Mouse (Mus musculus): ENCODE measurements around the gene Cnot3. TPM values are rescaled to one million over a fixed set of nuclear protein-coding genes. Genes with fewer than 3 reads are reported as not detected.
"Not testable (repeated sequence)": the region's sequence is repeated elsewhere in the genome, so short reads cannot be mapped to it uniquely, and the experiment has no call there.

The Cnot3 gene
- polyA plus RNA-seq, 1 experiment from 2014 or later: 22.8 TPM

DNA sequence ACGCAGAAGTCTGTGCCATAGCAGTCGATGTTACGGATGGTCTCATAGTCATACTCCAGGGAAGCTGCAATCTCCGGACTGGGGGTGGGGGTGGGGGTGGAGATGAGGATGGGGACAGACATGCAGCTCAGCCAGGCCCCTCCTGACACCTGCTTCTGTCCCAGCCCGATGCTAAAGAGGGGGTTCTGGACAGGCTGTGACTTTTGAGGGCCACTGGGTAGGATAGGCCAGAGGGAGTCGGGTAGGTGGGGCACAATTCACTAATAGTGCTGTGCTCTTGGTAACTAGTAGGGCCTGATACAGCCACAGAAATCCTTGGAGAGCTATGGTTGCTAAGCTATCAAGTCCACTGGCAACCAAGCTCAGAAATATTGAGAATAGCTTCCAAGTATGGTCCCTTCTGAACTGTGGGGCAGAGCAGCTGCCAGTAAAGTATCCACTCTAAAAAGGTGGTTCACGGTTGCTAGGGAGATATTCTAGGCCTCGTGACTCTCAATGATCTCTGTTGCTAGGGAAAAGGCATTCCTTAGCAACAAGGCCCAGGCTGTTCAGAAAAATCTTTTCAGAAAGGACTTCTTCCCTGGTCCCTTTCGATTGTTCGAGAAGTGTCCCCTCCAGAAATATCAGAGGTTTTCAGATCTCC, 39.0 kb downstream of the Cnot3 start:
- no peak overlapping the region for H3K9ac ChIP-seq
- no peaks in the 10 kb centered on the region for H3K4me1 ChIP-seq (replicated peaks)
- DNase-seq (no peak), ATAC-seq (ENCODE audit: low read depth) (no peak)
- no peak overlapping the region for H3K4me3 ChIP-seq (replicated peaks)
- 78% methylated on average over 10 of the region's 10 CpGs for WGBS (ENCODE audit: insufficient replicate concordance)
- H3K4me2 ChIP-seq: no peak overlapping the region
- no peak overlapping the region for H3K27ac ChIP-seq
- H3K27me3 ChIP-seq: no peaks in the 10 kb centered on the region
- peaks cover 28% of the 10 kb centered on the region for H3K36me3 ChIP-seq
- no peaks in the 10 kb centered on the region for H3K9me3 ChIP-seq (replicated peaks)

- ATAC-seq (ENCODE audit: low read depth): no peak
- Histone ChIP-seq H3K4me2 (no peak overlapping the region), H3K27ac (no peak overlapping the region), H3K4me3 (replicated peaks) (no peak overlapping the region), H3K36me3 (peaks cover 28% of the 10 kb centered on the region), H3K9me3 (replicated peaks) (no peaks in the 10 kb centered on the region), H3K9ac (no peak overlapping the region), H3K27me3 (no peaks in the 10 kb centered on the region), H3K4me1 (replicated peaks) (no peaks in the 10 kb centered on the region)
- DNase-seq: no peak
- WGBS (ENCODE audit: insufficient replicate concordance): 79% methylated on average over 8 of the region's 8 CpGs
These were observed 39.6 kb downstream of the Cnot3 start for GRCm38 (mm10) chr7:3684698-3685097.

DNA sequence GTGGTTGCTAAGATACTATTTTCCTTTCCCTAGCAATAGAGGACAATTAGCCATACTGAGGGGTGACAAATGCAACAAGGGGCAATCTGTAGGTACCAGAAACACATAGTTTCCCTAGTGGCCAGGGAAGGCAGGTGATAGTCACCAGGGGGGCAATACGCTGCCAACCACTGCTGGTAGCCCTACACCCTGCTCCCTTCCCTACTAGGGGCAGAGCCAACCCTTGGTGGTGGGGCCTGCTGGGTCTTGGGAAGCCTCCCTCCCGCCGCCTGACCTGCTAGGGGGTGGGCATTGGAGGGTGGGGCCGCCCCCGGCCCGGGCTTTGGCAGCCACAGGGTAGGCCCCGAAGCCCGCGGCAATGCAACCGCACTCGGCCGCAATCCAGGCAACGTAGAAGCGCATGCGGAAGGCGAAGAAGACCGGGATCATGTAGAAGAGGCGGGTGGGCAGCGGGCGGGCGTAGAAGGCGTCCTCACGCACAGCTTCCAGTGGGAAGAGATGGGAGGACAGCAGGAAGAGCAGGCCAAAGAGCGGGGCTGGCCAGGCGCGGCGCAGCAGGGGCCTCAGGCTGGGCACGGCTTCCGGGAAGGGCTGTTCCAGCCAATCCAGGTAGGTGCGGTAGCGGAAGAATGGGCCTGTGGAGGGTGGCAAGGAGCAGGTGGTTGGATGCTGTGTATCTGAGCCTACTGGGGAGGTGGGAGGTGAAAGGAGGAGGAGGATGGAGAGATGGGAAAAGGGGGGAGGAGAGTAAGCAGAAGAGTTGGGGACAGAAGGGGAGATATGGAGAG, 40.5 kb downstream of the Cnot3 start:
- Histone ChIP-seq H3K9ac (no peak overlapping the region), H3K4me1 (replicated peaks) (no peaks in the 10 kb centered on the region), H3K36me3 (peaks cover 32% of the 10 kb centered on the region), H3K27me3 (no peaks in the 10 kb centered on the region), H3K27ac (no peak overlapping the region), H3K9me3 (replicated peaks) (no peaks in the 10 kb centered on the region), H3K4me2 (no peak overlapping the region), H3K4me3 (replicated peaks) (no peak overlapping the region)
- ATAC-seq (ENCODE audit: low read depth) (no peak), DNase-seq (no peak)
- 85% methylated on average over 31 of the region's 31 CpGs for whole genome bisulfite sequencing (ENCODE audit: insufficient replicate concordance)

DNA sequence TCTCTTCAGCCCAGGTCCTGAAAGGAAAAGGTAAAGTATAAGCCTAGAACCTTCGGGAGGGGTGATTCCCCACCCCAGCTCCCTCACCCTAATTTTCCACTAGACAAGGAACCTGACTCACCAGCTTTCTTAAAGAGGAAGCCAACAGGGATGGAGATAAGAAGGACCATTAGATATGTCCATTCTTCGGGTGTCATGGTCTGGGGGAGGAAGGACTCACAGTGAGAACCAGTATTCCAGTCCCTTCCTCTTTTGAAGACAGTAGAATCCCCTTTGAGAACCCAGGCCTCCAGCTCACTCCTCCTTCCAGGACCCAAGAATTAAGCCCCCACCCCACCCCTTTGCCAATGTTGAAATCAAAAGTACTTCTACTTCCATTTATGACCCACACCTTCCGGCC, 46.9 kb downstream of the Cnot3 start:
- DNase-seq: no peak
- 13% methylated on average over 3 of the region's 3 CpGs for WGBS (ENCODE audit: insufficient replicate concordance)
- no peaks in the 10 kb centered on the region for H3K9me3 ChIP-seq (replicated peaks)
- H3K9ac ChIP-seq: peak overlapping the region; percentile 83
- peaks cover 45% of the 10 kb centered on the region for H3K4me1 ChIP-seq (replicated peaks)
- H3K27me3 ChIP-seq: no peaks in the 10 kb centered on the region
- H3K4me3 ChIP-seq (replicated peaks): peak overlapping the region; percentile 76
- ATAC-seq (ENCODE audit: low read depth): no peak
- H3K4me2 ChIP-seq: peak overlapping the region; percentile 97
- H3K27ac ChIP-seq: no peak overlapping the region
- H3K36me3 ChIP-seq: peaks cover 19% of the 10 kb centered on the region; the same call in 1 of the 2 replicates

DNA sequence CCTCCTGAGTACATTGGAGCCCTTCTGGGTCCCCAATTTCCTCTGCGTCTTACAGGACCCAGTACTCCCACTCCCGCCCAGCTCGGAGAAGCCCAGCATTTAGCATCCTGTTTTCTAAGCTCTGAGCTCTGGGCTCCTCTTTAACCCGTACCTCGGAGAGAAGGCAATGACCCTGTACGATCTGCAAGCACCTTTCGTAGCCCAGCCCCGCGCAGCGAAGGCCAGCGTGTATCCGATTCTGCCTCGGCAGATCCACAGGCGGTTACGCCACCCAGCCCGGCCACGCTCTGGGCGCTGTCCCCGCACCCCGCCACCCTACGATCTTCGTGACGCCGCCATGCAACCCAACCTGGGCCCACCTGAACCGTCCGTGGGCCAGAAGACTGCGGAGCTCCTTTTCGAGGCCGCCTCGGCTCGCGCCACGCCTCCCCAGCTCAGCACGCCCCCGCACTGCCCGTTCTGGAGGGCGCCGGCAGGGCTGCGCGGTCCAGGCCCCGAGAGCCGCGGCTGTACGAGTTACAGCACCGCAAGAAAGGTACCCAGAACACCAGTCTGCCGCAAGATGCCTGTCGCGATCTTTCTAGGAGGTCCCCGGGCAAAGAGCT, 47.4 kb downstream of the Cnot3 start, which contains the start of gene Tsen34:
Tsen34 (plus strand) TSS at position 482 of the 605 bp plus-strand sequence.
- Histone ChIP-seq H3K36me3 (peaks cover 19% of the 10 kb centered on the region; the same call in 1 of the 2 replicates), H3K27me3 (no peaks in the 10 kb centered on the region), H3K27ac (peak within 1 kb of the TSS; percentile 89), H3K9ac (peak within 1 kb of the TSS; percentile 83), H3K4me3 (replicated peaks) (peak within 1 kb of the TSS; percentile 76), H3K9me3 (replicated peaks) (no peaks in the 10 kb centered on the region), H3K4me1 (replicated peaks) (peaks cover 45% of the 10 kb centered on the region), H3K4me2 (peak within 1 kb of the TSS; percentile 97)
- under 1% methylated on average over 49 of the region's 49 CpGs for WGBS (ENCODE audit: insufficient replicate concordance)
- no peak; the same call in 1 of the 2 replicates for ATAC-seq (ENCODE audit: low read depth)
- no peak for DNase-seq

GRCm38 (mm10) chr7:3692987-3693808, 48.1 kb downstream of the Cnot3 start, which contains the start of gene Mboat7:
TSS of gene Mboat7 (minus strand) at chr7:3693523.
- WGBS (ENCODE audit: insufficient replicate concordance): under 1% methylated on average over 55 of the region's 55 CpGs
- Histone ChIP-seq H3K27ac (peak within 1 kb of the TSS; percentile 89), H3K4me3 (replicated peaks) (peak within 1 kb of the TSS; percentile 76), H3K9me3 (replicated peaks) (no peaks in the 10 kb centered on the region), H3K9ac (peak within 1 kb of the TSS; percentile 83), H3K27me3 (no peaks in the 10 kb centered on the region), H3K36me3 (peaks cover 16% of the 10 kb centered on the region; the same call in 1 of the 2 replicates), H3K4me2 (peak within 1 kb of the TSS; percentile 97), H3K4me1 (replicated peaks) (peaks cover 45% of the 10 kb centered on the region)
- ATAC-seq (ENCODE audit: low read depth) (peak; percentile 82), DNase-seq (peak; percentile 93)

DNA sequence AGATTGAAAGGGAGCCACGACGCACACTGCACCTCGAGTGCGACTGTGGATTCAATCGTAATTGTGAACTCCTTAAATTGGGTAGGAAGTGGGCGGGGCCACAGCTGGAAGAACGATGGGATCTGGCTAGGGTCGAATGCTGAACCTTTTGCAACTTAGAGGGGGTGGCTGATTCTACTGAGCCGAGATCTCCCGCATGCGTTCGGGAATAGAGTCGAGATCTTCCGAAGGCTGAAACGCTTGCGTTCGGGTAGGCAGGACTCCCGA, 48.7 kb downstream of the Cnot3 start:
- H3K27ac ChIP-seq: peak overlapping the region; percentile 89
- peaks cover 17% of the 10 kb centered on the region for H3K36me3 ChIP-seq
- H3K4me3 ChIP-seq (replicated peaks): peak overlapping the region; percentile 76
- no peaks in the 10 kb centered on the region for H3K9me3 ChIP-seq (replicated peaks)
- peak overlapping the region; percentile 83 for H3K9ac ChIP-seq
- H3K4me2 ChIP-seq: peak overlapping the region; percentile 97
- no peaks in the 10 kb centered on the region for H3K27me3 ChIP-seq
- H3K4me1 ChIP-seq (replicated peaks): peaks cover 45% of the 10 kb centered on the region
- no peak for ATAC-seq (ENCODE audit: low read depth)
- WGBS (ENCODE audit: insufficient replicate concordance): under 1% methylated on average over 18 of the region's 18 CpGs
- no peak for DNase-seq

GRCm38 (mm10) chr7:3694076-3694948, 49.2 kb downstream of the Cnot3 start:
- H3K4me1 ChIP-seq (replicated peaks): peaks cover 45% of the 10 kb centered on the region
- no peaks in the 10 kb centered on the region for H3K9me3 ChIP-seq (replicated peaks)
- WGBS (ENCODE audit: insufficient replicate concordance): under 1% methylated on average over 54 of the region's 55 CpGs
- H3K4me2 ChIP-seq: peak overlapping the region; percentile 97
- H3K27me3 ChIP-seq: no peaks in the 10 kb centered on the region
- peak overlapping the region; percentile 89 for H3K27ac ChIP-seq
- H3K36me3 ChIP-seq: peaks cover 17% of the 10 kb centered on the region
- DNase-seq (peak; percentile 61), ATAC-seq (ENCODE audit: low read depth) (peak; percentile 37)
- peak overlapping the region; percentile 76 for H3K4me3 ChIP-seq (replicated peaks)
- peak overlapping the region; percentile 83 for H3K9ac ChIP-seq

DNA sequence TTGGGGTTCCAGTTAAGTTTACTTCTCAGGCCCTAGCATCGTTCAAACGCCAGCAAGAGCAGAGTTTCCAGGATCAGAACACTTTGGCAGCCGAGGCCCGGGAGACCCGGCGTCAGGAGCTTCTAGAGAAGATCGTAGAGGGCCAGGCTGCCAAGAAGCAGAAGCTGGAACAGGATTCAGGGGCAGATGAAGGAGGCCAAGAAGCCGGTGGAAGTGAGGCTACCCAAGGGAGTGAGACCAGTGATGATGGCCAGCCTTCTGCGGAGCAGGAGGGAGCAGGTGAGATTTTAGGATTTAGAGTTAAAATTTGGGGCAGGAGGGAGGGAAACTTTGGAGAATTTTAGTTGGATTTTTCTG, 49.9 kb downstream of the Cnot3 start:
- not testable (repeated sequence) for H3K27ac ChIP-seq; DNase-seq; H3K9me3 ChIP-seq (replicated peaks); ATAC-seq (ENCODE audit: low read depth); H3K27me3 ChIP-seq
- Histone ChIP-seq H3K4me2 (peak overlapping the region; percentile 97), H3K36me3 (peaks cover 18% of the 10 kb centered on the region), H3K9ac (peak overlapping the region; percentile 83), H3K4me3 (replicated peaks) (peak overlapping the region; percentile 76), H3K4me1 (replicated peaks) (peaks cover 45% of the 10 kb centered on the region)
- 7% methylated on average over 9 of the region's 9 CpGs for WGBS (ENCODE audit: insufficient replicate concordance)

DNA sequence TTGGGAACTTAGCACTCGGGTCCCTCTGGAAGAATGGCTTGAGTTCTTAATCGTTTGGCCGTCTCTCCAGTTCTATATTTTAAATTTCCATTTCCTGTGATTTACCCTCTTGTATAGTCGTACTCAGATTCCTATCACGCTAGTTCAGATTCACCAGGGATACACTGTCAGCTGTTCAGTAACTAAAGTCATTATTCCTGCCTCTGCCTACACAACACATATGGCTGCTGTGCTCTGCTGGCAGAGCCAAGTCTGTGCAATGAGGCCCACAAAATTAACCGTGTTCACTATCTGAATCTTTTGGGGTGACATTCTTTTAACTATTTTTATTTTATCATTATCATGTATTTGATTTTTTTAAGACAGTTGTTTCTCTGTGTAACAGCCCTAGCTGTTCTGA, 53.4 kb downstream of the Cnot3 start:
- 80% methylated on average over 6 of the region's 6 CpGs for WGBS (ENCODE audit: insufficient replicate concordance)
- Histone ChIP-seq H3K9me3 (replicated peaks) (no peaks in the 10 kb centered on the region), H3K4me2 (no peak overlapping the region), H3K9ac (no peak overlapping the region), H3K4me3 (replicated peaks) (no peak overlapping the region), H3K27ac (no peak overlapping the region), H3K36me3 (peaks cover 16% of the 10 kb centered on the region), H3K27me3 (no peaks in the 10 kb centered on the region), H3K4me1 (replicated peaks) (peaks cover 25% of the 10 kb centered on the region)
- DNase-seq (no peak), ATAC-seq (ENCODE audit: low read depth) (no peak)

All from liver, embryonic 13.5 days (tissue).